Mouse (Mus musculus): ENCODE results near the gene Zswim3. TPM values are rescaled to one million over a fixed set of nuclear protein-coding genes. Genes with fewer than 3 reads are reported as not detected.
A peak's percentile ranks its signal among the peaks of the same experiment; 100 is the strongest.

Gene Zswim3
- total RNA-seq, 1 experiment = 7.0 TPM

DNA sequence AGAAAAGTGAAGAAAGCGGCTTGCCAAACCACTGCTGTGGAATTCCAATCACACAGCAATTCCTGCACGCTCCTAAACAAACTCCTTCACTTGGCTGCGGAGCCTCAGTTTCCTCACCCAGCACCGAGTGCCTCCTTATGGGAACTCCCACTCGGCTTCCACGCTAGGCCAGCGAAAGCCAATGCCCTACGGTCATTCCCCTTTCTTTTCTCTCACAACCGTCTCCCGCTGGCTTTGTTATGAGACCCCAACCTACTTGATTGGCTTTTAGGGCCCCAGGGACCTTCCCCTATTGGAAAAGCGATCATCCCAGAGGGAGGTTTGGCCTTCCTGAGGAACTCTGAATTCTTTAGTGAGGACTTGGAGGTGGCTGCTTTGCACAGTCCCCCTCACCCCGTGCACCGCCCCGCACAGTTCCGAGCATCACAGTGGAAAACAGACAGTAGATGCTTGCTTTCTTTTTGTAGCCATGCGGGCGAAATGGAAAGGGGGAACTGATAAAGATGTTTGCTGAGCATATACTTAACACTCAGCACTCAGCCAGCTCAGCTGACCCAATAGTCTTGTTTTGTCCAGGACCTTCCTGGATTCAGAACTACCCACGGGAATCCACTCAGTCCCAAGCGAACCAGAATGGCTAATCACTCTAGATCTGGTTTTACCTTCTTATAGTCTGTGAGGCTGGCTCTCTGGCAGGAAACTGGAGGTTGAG, 53.1 kb downstream of the Zswim3 start:
- Histone ChIP-seq H3K9me3 (ENCODE audit: control insufficient read depth, insufficient read depth, low read depth, low read length) (no peaks in the 10 kb centered on the region), H3K9ac (ENCODE audit: insufficient read depth, low read depth, low read length, poor library complexity, severe bottlenecking) (peak overlapping the region; percentile 80), H3K36me3 (ENCODE audit: control insufficient read depth, insufficient read depth, low read length, poor library complexity, severe bottlenecking) (peaks cover 17% of the 10 kb centered on the region), H3K4me1 (ENCODE audit: control insufficient read depth in 2 of 2, insufficient read depth in 2 of 2, low read length in 2 of 2, poor library complexity in 1 of 2) (peaks cover 20 to 29% of the 10 kb centered on the region in 2 experiments), H3K27ac (ENCODE audit: insufficient read depth, low read depth, low read length, poor library complexity, severe bottlenecking) (peak overlapping the region; percentile 82), H3K4me3 (ENCODE audit: insufficient read depth in 1 of 2, low read depth in 1 of 2, low read length in 2 of 2, poor library complexity in 1 of 2, severe bottlenecking in 1 of 2) (peak overlapping the region; percentile 76 to 78)
- peak; percentile 56 for DNase-seq (ENCODE audit: low read depth, low spot score)
- in situ Hi-C loops (cut with MboI; ENCODE audit: low sequenced_read_pairs in 2 of 2, unreplicated experiment in 2 of 2) = no loop called here
- no peak for TF ChIP-seq MAFK (IDR thresholded peaks at IDR 0.05; ENCODE audit: insufficient read depth, low read depth, low read length)
- TF ChIP-seq CHD2 (IDR thresholded peaks at IDR 0.05; ENCODE audit: low read depth, low read length) = no peak
- no peak for TF ChIP-seq ZNF384 (IDR thresholded peaks at IDR 0.05; ENCODE audit: low read depth, low read length)
- TF ChIP-seq HCFC1 (IDR thresholded peaks at IDR 0.05; ENCODE audit: borderline replicate concordance, insufficient read depth, low read length) = no peak
- no peak for TF ChIP-seq ZC3H11A (IDR thresholded peaks at IDR 0.05; ENCODE audit: borderline replicate concordance, low read depth, low read length)

DNA sequence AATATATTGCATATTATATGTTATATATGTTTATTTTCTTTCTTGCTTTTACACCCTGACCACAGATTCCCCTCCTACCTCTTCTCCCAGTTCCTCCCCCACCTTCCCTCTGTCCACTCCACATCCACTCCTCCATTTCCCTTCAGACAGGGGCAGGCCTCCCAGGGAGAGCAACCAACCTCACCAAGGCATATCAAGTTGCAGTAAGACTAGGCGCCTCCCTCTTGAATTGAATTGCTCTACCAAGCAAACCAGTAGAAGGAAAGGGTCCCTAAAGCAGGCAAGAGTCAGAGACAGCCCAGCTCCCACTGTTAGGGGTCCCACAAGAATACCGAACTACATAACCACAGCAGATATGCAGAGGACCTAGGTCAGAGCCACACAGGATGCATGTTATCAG, 54.3 kb downstream of the Zswim3 start:
- no peak for DNase-seq (ENCODE audit: low read depth, low spot score)
- H3K4me1 ChIP-seq (ENCODE audit: control insufficient read depth in 2 of 2, insufficient read depth in 2 of 2, low read length in 2 of 2, poor library complexity in 1 of 2) = peaks cover 20 to 29% of the 10 kb centered on the region in 2 experiments
- TF ChIP-seq ZC3H11A (IDR thresholded peaks at IDR 0.05; ENCODE audit: borderline replicate concordance, low read depth, low read length) (no peak), CHD2 (IDR thresholded peaks at IDR 0.05; ENCODE audit: low read depth, low read length) (no peak), ZNF384 (IDR thresholded peaks at IDR 0.05; ENCODE audit: low read depth, low read length) (no peak), MAFK (IDR thresholded peaks at IDR 0.05; ENCODE audit: insufficient read depth, low read depth, low read length) (no peak), HCFC1 (IDR thresholded peaks at IDR 0.05; ENCODE audit: borderline replicate concordance, insufficient read depth, low read length) (no peak)
- peaks cover 11% of the 10 kb centered on the region for H3K36me3 ChIP-seq (ENCODE audit: control insufficient read depth, insufficient read depth, low read length, poor library complexity, severe bottlenecking)
- H3K9ac ChIP-seq (ENCODE audit: insufficient read depth, low read depth, low read length, poor library complexity, severe bottlenecking) = no peak overlapping the region
- H3K9me3 ChIP-seq (ENCODE audit: control insufficient read depth, insufficient read depth, low read depth, low read length) = no peaks in the 10 kb centered on the region
- in situ Hi-C loops (cut with MboI; ENCODE audit: low sequenced_read_pairs in 2 of 2, unreplicated experiment in 2 of 2) = no loop called here
- H3K4me3 ChIP-seq (ENCODE audit: insufficient read depth in 1 of 2, low read depth in 1 of 2, low read length in 2 of 2, poor library complexity in 1 of 2, severe bottlenecking in 1 of 2) = peak overlapping the region in 1 of 2 experiments; percentile 39; a peak in 1 of 4 replicates
- H3K27ac ChIP-seq (ENCODE audit: insufficient read depth, low read depth, low read length, poor library complexity, severe bottlenecking) = peak overlapping the region; percentile 55; the same call in 1 of the 2 replicates

DNA sequence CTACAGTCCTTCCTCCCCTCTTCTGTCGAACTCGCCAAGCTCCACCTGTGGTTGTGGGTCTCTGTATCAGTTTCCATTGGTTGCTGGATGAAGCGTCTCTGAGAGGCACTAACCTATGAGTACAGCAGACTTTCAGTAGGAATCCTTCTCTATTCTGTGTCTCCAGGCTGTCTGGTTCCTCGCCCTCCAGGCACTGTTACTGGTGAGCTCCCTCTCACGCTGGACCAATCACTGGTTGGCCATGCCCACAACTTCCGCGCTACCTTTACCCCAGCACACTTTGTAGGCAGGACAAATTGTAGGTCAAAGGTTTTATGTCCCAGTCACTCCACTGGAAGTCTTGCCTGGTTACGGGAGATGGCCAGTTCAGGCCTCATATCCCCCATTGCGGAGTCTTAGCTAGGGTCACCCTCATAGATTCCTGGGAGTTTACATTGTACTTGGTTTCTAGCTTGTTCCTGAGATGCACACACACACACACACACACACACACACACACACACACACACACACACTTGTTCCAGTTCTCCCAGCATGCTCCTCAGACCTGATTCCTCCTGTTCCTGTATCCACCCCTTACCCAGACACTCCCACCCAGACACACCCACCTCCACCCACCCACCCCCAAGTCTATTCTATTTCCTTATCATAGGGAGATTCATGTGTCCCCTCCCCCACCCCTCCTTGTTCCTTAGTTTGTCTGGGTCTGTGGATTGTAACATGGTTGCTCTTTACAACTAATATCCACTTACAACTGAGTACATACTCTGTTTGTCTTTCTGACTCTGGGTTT, 54.9 kb downstream of the Zswim3 start:
- no peak for DNase-seq (ENCODE audit: low read depth, low spot score)
- TF ChIP-seq HCFC1 (IDR thresholded peaks at IDR 0.05; ENCODE audit: borderline replicate concordance, insufficient read depth, low read length) (no peak), ZC3H11A (IDR thresholded peaks at IDR 0.05; ENCODE audit: borderline replicate concordance, low read depth, low read length) (no peak), ZNF384 (IDR thresholded peaks at IDR 0.05; ENCODE audit: low read depth, low read length) (no peak), MAFK (IDR thresholded peaks at IDR 0.05; ENCODE audit: insufficient read depth, low read depth, low read length) (no peak)
- H3K27ac ChIP-seq (ENCODE audit: insufficient read depth, low read depth, low read length, poor library complexity, severe bottlenecking) = peak overlapping the region; percentile 55
- H3K9ac ChIP-seq (ENCODE audit: insufficient read depth, low read depth, low read length, poor library complexity, severe bottlenecking) = peak overlapping the region; percentile 22; the same call in 1 of the 2 replicates
- peak overlapping the region; percentile 13 to 39; a peak in 3 of 4 replicates for H3K4me3 ChIP-seq (ENCODE audit: insufficient read depth in 1 of 2, low read depth in 1 of 2, low read length in 2 of 2, poor library complexity in 1 of 2, severe bottlenecking in 1 of 2)
- in situ Hi-C loops (cut with MboI; ENCODE audit: low sequenced_read_pairs in 2 of 2, unreplicated experiment in 2 of 2) = no loop called here
- H3K4me1 ChIP-seq (ENCODE audit: control insufficient read depth in 2 of 2, insufficient read depth in 2 of 2, low read length in 2 of 2, poor library complexity in 1 of 2) = peaks cover 22 to 31% of the 10 kb centered on the region in 2 experiments
- H3K9me3 ChIP-seq (ENCODE audit: control insufficient read depth, insufficient read depth, low read depth, low read length) = no peaks in the 10 kb centered on the region
- peaks cover 4% of the 10 kb centered on the region for H3K36me3 ChIP-seq (ENCODE audit: control insufficient read depth, insufficient read depth, low read length, poor library complexity, severe bottlenecking)

DNA sequence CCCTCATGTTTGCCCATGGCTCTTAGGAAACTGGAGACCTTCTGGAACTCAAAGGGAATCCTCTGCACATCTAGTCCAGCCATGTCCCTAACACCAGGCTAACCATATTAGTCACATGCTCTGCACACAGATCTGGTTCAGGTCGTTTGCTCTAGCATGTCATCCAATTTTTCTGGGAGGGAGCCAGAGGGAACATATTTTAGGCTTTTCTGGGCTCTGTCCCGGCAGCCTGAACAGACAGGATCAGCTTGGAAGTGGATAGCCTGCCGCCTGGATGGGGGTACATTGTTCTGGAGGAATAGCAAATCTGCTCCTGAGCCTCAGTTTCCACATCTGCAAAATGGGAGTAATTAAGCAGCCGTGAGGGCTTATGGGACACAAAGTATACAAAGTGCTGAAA, 56.2 kb downstream of the Zswim3 start:
- Histone ChIP-seq H3K4me1 (ENCODE audit: control insufficient read depth in 2 of 2, insufficient read depth in 2 of 2, low read length in 2 of 2, poor library complexity in 1 of 2) (peaks cover 22 to 31% of the 10 kb centered on the region in 2 experiments), H3K9ac (ENCODE audit: insufficient read depth, low read depth, low read length, poor library complexity, severe bottlenecking) (no peak overlapping the region), H3K4me3 (ENCODE audit: insufficient read depth in 1 of 2, low read depth in 1 of 2, low read length in 2 of 2, poor library complexity in 1 of 2, severe bottlenecking in 1 of 2) (no peak overlapping the region), H3K27ac (ENCODE audit: insufficient read depth, low read depth, low read length, poor library complexity, severe bottlenecking) (0 out of 2 replicates have a peak overlapping the region, but pooled peaks have one; percentile 9), H3K9me3 (ENCODE audit: control insufficient read depth, insufficient read depth, low read depth, low read length) (no peaks in the 10 kb centered on the region), H3K36me3 (ENCODE audit: control insufficient read depth, insufficient read depth, low read length, poor library complexity, severe bottlenecking) (no peaks in the 10 kb centered on the region)
- in situ Hi-C loops (cut with MboI; ENCODE audit: low sequenced_read_pairs in 2 of 2, unreplicated experiment in 2 of 2) = no loop called here
- TF ChIP-seq HCFC1 (IDR thresholded peaks at IDR 0.05; ENCODE audit: borderline replicate concordance, insufficient read depth, low read length) (no peak), CHD2 (IDR thresholded peaks at IDR 0.05; ENCODE audit: low read depth, low read length) (no peak), ZNF384 (IDR thresholded peaks at IDR 0.05; ENCODE audit: low read depth, low read length) (no peak), ZC3H11A (IDR thresholded peaks at IDR 0.05; ENCODE audit: borderline replicate concordance, low read depth, low read length) (no peak), MAFK (IDR thresholded peaks at IDR 0.05; ENCODE audit: insufficient read depth, low read depth, low read length) (no peak)
- no peak for DNase-seq (ENCODE audit: low read depth, low spot score)
